Mouse (Mus musculus): ENCODE data around the gene Fam178b.

Gene Fam178b

DNA sequence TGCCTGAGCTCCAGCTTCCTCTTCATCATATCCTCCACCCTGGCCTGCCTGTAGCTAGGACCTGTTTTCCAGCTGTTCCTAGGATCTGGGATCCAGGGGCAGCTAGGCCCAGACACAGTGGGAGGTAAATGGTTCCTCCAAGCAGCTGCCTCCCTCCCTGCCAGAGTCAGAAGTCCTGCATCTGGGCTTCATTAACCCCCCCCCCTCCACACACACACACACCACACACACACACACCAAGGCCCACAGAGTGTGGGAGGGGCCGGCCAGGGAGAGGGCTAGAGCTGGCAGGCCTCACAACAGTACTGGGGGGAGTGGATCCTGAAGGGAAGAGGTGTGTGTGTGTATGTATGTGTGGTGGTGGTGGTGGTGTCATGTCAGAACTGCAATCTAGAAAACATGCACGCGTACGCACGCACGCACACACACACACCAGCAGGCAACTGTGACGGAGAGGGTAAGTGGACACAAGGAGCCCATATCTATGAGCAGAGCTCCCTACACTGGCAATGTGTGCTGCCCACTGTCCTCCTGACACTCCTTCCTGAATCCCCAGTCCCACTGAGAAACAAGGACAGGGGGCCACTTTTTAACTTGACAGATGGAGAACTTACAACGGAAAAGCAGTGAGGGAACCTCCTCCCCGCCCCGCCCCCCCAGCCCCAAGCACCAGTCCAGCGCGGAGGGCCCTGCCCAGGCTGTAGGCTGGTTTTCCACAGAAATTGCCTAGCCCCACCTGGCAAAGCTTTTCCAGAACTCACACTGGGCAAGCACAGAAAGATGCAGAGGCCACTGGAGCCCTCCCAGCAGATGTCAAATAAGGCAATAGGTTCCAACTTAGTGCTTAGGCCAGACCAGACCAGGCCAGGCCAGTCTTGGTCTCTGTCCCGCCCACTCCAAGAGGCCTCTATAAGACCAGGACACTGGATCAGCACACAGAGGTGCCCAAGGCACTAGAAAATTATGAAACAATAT is 94.2 kb downstream of the Fam178b start:
- DNase-seq (ENCODE audit: low read depth, low spot score): peak; percentile 52

DNA sequence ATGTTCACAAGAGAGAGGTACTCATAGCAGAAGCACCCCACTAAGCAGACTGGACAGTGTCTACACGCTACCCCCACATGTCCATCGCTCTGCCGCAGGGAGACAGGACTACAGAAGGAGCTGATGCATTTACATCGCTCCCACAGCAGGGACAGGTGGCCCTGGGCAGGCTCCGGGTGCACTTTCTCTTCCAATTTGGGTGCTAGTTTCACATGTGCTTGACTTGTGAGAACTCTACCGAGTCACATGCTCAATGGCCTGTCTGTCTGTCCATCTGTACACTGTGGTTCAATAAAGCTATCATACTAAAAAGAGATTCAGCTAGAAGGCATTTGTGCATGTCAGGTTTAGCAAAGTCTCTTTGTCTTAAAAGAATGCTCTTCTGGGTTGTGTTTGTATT is 95.1 kb downstream of the Fam178b start:
- DNase-seq (ENCODE audit: low read depth, low spot score): no peak

DNA sequence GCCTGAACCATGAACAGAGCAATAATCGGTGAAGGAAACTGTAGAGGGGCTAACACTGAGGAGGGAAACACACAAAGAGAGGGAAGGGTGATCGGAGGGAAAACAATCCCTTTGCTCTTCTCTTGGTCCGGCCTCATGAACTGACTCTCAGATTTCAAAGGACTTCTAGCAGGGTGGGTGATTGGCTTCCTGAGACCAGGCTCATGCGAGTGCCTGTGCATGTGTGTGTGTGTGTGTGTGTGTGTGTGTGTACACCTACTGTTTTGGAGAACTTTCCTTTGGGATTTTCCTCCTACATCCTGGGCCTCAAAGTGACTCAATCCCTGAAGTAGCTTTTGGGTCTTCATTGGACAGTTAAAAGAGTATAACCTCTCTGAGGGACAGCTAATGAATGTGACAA is 96.7 kb downstream of the Fam178b start:
- no peak for DNase-seq (ENCODE audit: low read depth, low spot score)

DNA sequence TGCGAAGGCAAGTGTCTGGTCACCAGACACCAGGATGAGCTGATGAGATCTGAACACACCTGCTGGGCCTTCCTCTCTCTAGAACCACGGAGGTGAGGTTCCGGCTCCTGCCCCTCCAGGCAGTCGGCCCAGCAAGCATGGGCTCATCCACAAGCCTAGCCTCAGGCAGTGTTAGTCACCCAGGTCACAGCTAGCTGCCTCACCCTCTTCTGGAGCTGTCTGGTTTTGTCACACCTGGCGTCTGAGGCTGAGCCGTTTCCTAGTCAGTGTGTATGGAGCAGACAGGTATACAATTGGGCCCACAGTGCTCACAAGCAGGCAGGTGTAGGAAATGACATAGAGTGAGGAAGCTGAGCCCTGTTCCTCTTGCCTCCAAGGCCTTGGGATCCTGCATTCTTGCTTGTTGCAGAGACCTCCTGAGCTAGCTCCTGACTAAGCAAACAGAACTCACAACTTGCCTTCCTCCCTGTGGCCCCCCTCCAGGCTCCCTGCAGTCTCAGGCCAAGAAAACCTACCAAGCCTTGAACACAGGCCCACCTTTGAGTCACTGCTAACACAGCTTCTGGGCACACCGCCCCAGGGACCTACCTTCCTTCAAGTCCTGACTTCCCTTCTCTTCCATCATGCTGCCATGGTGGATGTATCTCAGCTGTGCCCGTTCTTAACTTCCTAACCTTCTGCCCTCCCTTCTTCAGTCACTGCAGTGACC is 99.4 kb downstream of the Fam178b start:
- no peak for DNase-seq (ENCODE audit: low read depth, low spot score)

DNA sequence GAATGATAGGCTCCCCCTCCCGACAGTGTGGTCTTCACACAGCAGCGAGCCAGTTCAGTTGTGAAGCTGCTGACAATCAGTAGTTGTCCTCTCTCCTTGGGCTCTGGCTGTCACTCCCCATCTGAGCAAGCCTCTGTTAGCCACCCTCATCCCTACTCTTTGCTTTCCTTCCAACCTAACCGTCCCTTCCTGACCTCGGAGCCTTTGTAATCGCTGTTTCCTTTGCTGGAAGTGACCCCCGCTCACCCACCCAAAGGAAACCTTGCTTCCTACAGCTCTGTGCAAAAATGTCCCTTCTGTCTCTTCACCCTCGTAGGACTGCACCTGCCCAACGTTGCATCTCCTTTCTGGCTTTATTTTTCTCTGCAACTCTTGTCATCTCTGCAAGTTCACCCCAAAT is 100.8 kb downstream of the Fam178b start:
- DNase-seq (ENCODE audit: low read depth, low spot score): no peak

DNA sequence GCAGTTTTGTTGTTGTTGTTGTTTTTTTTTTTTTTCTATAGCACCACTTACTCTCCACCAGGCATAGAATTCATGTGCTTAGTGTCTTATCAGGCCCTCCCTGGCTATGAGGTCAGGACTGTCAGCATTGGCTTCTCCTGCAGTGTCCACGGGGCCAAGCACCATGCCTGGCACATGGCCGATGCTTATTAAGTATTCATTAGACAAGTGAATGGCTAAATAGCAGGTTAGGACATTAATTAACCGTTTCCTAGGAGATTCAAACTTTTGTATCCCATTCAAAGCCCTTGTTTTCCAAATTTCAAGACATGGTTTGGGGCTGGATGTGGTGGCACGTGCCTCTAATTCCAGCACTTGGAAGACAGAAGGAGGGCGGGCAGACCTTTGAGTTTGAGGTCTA is 101.7 kb downstream of the Fam178b start:
- DNase-seq (ENCODE audit: low read depth, low spot score): no peak

DNA sequence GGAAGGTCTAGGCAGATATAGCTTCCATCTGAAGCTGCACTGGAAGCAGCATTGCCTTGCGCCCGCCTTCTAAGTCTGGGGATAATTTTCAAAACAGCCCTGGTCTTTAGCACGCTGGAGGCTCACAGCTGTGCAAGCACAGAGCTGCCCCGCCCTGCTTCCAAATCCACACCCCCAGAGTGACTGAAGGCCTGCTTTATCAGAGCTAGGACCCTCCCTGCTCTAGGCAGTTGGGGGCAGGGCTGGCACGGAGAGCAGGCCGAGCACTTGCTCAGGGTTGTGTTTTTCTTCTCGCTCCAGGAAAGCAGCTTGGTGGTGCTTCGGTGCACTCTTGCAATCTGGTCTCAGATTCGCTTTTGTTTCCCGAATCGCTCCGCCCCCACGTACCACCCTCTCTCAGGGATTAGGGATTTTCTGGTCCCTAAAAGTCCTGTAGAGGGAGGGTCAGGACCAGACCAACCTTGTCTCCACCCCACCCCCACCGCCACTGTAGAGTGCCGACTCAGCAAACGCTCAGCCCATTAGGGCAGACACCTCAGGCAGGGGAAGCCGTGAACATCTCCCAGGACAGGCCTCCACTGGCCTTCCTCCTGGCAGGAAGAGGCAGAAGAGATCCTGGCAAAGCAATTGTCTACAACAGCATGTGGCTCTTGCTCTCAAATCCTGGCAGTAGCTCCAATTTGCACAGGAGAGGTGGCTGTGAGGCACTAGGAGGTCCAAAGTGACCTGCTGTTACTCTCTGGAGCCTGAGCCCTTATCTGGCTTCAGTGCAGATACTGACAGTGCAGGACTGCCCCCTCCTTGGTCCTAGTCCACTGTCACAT is 102.4 kb downstream of the Fam178b start:
- DNase-seq (ENCODE audit: low read depth, low spot score): peak; percentile 57

DNA sequence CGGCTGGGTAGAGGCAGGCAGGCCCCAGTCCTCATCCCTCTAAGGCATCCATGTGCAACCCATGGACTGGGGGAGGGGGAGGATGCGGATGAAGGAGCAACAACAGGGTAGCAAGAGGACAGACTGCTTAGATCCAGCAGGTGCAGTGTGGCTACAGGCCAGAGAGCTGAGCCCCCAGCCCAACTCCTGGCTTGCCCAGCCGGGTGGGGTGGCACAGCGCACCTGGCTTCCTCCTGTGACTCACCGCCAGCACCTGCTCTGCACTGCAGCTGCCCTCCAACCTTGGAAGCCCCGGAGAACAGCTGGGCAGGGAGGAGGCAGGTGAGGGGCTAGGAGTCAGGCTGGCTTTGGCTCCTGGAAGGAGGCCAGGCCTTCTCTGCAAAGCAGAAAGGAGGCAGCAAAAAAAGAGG is 103.0 kb downstream of the Fam178b start:
- no peak for DNase-seq (ENCODE audit: low read depth, low spot score)

DNA sequence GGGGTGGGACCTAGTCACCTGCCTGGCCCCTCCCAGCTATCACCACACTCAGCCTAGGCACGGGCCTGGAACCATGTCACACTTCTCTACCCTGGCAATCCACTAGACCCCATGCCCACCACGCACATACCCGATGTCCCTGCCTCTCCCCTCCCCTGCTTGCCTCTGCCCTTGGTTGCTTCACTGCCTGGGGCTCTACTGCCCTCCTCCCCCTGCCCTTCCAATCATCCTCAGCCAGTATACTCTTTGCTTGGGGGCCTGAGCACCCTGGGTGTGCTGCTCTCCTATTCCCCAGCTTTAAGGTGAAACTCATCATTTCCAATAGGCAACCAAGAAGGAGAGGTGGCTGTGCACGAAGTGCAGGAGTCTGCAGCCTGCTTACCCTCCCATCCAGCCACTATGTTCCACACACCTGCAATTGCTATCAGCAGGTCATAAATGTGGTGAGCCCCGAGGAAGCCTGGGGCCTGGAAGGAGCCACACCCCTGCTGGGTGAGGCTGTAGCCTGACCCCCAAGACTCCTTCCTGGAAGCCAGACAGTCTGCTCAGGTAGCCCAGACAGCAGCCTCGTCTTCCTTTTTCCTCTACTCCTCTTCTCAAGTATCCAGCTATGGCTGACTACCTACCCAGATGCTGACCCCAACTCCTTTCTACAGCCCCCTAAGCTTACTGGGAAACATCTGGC is 105.8 kb downstream of the Fam178b start:
- DNase-seq (ENCODE audit: low read depth, low spot score): no peak

DNA sequence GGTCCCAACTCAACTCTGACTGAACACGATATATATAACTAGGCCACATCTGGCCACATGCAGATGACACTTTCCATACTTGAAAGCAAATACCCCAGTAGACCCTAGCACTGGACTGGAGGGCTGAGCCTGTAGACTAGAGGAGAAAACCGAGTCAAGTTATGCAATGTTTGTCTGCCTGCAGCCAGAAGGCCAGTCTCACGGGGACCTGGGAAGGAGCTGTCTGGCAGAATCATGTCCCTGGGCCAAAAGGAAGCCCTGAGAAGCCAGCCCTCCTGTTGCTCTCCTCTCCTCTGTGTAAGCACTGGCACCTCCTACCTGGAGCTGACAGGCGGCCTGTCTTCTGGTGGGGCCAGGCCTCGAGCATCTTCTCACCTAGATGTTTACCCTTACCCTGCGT is 107.6 kb downstream of the Fam178b start:
- no peak for DNase-seq (ENCODE audit: low read depth, low spot score)

DNA sequence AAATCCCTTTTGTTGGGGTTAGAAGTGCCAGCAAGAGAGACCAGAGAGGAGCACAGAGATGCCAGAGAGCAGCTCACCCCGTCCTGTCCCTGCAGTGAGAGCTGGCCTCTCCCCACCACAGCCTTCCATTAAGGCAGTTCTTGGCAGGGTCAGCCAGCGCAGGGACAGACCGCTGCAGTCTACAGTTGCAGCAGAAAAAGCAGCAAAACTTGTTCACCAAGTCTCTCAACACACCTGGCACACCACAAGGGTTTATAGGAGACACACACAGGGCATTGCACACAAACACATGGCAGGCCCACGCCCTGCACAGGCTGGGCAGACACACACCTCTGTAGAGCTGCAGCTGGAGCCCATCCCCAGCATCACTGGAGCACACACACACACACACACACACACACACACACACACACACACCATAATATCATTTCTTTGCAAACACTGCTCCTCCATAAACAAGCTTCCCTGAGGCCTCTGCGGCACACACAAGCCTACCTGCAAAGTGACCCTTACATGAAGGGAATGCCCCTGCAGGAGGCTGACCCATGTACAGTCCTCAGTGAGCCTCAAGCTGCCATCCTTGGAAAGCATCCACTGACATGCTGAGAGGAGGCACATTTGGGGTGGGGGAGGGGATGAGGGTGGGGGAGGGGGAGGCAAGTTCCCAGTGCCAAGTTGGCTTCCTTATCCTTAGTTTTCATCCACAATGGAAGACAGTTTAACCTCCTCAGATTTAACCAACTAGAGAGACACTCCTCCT is 108.6 kb downstream of the Fam178b start:
- no peak for DNase-seq (ENCODE audit: low read depth, low spot score)

DNA sequence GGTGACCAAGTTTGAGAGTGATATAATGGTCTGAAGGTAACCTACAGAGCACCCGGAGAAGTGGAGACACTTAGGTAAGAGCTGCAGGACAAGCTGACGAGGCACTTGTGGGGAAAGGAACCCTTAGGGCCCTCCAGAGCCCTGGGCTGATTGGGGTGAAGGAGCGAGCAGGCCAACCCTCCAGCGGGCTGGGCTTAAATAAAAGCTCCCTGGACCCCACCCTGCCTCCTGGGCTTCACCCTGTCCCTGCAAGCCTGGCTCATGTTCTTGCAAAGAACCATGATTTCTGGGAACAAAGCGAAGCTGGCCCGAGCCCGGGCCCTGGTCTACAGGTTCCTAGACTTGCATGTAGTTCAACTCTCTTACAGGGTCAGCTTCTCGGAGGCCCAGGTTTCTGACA is 109.5 kb downstream of the Fam178b start:
- no peak for DNase-seq (ENCODE audit: low read depth, low spot score)

DNA sequence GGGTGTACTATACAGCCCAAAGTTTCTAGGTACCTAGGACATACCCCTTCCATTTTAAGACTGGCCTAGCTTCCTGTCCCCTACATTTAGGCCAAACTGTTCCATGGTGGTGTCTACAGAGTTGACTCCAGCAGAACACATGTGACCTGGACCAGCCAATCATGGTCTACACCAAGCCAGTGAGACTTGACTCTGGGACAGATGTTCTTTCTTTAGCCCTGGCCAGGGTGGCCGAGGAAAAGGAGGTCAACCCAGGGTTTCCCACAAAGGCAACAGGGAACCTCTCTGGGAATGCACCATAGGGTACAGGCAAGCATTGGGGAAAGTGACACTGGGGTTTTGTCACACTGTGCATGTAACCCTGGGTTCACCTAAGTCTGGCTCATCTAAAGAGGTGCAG is 110.3 kb downstream of the Fam178b start:
- no peak for DNase-seq (ENCODE audit: low read depth, low spot score)

DNA sequence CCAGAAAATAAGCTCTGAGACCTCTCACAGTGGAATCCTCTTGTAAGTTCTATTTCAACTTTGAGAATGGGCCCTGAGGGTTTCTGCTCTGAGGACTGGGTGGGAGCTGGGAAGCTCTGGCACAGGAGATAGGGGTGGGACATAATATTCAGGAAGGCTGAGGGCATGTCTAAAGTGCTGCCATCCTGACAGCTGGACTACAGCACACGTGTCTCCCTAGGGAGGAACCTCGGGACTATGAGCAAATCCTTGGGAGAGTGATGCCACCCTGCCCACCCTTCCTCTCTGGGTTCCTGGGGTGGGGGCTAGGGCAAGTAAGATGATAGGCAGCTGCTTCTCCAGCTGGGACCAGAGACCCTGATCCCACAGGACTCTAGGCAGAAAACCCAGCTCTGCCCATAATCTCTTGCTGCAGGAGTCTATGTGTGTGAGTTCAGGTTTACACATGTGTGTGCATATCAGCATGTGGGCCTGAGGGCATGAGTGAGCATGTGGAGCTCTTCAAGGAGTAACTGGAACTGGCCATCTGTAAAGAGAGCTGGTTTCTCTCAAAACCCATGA is 110.8 kb downstream of the Fam178b start:
- no peak for DNase-seq (ENCODE audit: low read depth, low spot score)

DNA sequence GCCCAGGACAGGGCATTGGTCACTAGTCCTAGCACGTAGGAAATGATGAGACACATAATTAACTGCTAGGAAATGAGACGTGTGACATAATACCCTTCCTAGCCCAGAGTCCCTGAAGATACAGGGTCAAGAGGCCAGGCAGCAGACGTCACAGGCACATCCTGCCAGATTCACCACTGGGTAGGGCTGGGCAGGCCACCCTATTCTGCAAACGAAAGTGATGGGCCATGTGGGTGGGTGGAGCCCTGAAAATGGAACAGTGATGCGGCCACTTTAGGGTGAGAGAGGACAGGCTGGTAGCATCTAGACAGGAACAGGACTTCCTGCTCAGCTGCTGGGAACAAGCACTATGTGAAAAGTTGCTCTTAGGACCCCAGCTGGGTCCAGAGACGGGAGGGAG is 111.4 kb downstream of the Fam178b start:
- no peak for DNase-seq (ENCODE audit: low read depth, low spot score)

DNA sequence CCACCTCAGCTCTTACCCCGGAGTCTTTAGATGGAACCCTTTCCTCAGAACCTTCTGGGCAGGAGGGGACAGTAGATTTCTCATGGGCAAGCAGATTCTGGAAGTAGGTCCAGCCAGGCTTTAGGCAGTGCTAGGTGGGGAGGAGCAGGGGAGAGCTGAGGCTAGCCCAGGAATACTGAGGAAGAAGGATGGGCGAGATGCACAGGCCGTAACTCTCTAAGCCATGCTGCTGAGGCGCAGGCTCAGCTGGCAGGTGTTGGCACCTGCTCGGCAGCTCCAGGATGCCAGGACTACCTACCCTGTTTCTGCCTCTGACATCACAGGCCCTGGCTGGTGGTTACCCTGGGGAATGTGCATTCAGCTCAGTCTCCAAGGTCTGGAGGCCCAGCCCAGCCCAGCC is 112.7 kb downstream of the Fam178b start:
- DNase-seq (ENCODE audit: low read depth, low spot score): no peak

DNA sequence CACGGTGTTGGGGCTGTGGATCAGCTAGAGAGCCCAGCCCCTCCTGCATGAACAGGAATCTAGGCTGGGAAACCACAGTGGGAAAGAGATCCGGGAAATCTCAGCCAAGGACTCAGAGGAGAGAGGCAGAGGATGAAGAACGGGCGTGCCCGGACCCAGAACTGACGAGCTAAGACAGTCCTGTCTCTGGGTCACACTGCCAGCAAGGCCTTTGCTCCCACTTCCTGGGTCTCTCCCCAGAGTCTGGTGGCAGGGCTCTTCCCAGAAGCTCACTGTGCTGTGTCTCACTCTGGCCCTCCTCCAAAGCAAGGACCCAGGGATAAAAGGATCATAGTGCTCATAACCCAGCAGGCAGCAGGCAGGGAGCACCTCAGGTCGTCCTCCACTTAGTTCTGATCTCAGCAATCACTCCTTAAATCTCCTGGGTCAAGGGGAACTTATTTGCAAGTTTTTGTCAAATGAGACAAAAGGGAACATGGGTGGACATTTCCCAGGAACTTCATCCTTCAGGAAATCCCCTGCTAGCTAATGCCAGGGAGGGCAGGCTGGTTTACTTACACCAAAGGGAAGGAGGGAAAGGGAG is 113.2 kb downstream of the Fam178b start:
- no peak for DNase-seq (ENCODE audit: low read depth, low spot score)

DNA sequence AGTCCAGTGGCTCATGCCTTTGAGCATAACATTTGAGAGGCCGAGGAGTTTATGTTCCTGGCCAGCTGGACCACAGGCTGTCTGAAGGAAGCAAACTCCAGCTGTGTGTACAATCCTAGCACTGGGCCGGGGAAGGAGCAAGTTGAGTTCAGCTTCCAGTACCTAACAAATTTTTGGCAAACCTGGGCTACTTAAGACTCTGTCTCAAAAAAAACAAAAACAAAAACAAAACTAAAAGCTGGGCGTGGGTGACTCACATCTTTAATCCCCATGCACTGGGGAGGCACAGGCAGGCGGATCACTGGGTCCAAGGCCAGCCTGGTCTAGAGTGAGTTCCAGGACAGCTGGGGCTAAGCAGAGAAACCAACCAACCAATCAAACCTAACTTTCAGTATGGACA is 114.2 kb downstream of the Fam178b start:
- DNase-seq (ENCODE audit: low read depth, low spot score): no peak

DNA sequence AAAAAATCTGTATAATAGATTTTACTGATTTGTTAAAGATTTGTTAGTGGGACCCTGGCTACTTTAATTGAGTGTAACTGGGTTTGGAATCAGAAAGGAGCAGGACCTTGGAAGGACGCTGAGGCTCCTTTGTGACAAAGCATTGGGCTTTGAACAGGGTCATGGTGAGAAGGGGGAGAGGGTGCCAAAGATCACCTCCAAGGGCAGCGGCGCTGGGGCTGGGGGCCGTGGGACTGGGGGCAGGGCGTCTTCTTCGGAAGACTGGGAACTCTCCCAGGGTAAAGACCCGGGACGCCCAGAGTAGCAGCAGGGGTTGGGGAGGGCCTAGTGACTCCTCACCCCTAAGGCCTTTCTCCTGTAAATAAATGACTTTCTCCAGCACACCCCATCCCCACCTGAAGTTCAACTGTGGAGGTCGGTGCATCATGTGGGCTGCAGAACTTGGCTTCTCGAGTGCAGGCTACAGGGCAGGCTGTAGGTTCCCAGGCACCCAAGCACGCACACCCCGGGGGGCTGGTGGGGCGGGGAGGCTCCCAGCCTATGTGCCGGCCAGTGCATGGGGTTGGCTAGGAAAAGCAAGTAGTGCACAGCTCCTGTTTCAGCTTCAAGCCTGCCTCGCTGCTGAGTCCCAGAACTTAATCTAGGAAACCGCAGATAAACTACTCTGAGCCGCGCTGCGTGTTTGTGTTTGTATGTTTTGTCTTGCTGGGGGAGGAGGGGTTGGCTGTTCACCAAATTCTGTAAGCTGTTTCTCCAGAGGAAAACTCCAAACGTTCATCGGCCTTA is 115.0 kb downstream of the Fam178b start:
- DNase-seq (ENCODE audit: low read depth, low spot score): no peak
